Mouse (Mus musculus): ENCODE results near the gene Fmn2.

Fmn2 gene

DNA sequence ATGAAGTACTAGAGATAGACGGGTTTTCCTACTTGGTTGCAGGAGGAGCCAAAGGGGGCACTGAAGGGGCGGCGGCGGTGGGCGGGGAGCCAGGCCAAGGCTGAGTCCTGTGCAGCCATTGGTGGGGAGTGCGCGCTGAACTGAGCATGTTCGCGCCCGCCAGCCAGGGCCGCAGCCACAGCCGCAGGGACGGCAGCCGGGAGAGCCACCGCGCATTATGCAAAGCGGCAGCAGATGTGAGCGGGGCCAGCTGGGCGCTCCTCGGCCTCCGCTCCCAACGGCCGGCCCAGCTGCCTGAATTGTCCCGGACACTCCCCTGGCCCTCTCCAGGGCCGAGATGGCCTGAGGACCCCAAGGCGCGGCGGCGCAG lies at the start of gene Fmn2:
TSS of gene Fmn2 (plus strand) at position 165 of the 370 bp plus-strand sequence.
- DNase-seq: peak; percentile 93

DNA sequence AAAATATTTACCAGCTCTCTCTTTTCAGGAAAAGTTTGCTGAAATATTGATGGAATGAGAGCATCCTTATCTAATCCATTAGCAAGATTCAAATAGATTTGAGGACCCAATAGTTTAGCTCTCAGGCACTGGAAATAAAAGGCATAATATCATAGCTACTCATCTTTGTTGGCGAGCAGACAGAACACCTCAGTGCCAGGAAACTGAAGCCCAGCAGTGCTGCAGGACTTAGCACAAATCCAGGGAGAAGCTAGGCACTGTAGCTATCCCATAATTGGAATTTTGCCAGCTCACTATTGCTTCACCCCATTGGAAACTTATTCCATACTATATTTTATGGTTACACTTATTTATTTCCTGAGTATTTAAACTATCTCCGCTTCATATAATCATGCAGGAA lies 46.5 kb upstream of the Fmn2 start:
- DNase-seq: no peak

DNA sequence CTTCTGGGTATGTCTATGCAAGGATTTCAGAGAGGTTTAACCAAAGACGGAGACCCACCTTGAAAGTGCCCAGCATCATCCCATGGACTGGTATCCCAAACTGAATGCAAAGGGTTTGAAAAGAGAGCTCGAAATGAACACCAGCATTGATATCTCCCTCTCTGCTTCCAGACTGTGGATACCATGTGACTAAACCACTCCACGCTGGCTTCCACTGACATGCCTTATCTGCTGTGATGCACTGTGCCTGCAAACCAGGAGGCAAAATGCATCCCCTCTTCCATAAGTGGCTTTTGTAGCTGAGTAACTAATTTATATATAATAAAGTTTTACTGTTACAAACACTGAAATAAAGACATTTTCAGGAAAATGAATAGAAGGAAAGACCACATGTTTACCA lies 36.2 kb upstream of the Fmn2 start:
- DNase-seq: no peak

DNA sequence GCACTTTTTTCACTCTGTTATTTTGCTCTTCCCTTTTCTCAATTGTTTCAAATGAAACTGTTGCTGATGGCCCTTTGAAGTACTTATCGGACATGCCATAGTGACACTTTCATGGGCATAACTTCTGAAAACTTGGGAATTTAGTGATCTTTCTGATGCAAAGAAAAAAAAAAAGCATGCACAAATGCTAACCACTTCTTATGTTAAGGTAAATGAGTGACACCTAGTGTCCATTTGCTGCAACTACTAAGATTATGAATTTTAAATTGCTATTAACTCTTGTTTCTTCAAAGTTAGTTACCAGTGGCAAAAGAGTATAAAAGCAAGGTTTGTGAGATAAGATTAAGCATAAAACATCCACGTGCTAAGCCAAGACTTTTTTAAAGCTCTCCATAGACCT lies 35.4 kb upstream of the Fmn2 start:
- DNase-seq: peak; percentile 37

DNA sequence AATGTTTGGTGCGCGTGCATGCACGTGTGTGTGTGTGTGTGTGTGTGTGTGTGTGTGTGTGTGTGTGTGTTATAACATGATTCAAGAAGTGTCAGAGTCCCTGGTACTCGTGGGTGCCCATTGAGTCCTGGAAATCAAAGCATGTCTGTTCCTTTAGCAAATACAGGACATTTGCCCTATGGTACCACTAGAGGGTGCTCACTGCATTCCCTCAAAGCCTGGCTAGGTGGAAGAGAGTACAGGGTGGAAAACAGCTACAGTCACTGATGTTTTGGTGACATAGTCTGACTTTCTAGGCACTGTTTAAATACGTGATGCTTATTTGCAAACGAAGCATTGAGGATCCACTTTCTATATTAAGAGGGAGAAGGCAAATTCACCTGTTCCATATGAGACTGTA lies 31.9 kb upstream of the Fmn2 start:
- DNase-seq: peak; percentile 75

DNA sequence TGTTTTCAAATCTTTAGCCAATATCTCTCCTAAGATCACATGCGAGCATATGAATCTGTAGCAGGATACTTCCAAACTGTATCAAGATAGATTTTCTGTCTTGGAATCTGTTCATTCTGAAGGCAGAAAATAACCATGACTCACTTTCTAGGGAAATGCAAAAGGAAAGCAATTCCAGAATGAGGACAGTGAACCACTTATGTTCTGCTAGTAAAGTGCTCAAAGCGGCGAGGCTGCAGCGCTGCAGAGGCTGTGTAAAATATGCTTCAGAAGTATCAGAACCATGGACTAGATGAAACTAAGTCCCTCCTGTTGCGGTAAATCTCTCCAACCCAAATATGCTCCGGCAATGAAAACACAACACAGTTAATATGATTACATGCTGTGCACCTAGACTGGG lies 19.1 kb upstream of the Fmn2 start:
- DNase-seq: no peak

DNA sequence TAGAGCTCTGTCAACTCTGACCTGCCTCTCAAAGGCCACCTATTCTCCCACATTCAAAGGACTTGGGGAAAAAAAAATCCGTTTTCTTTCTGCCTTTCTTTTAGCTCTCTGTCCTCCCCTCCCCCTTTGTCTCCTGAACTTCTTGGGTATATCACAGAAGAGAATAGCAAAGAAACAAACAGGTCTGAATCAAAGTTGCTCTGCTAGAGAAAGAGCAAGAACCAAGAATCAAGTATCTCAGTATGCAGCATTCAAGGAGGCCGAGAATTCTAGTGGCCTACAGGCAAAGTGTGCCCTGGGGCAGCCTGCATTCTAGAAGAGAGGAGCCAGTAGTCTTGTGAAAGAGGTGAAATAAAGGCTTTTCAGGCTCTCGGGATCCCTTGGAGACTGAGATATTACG lies 1.6 kb upstream of the Fmn2 start:
- no peak for DNase-seq

DNA sequence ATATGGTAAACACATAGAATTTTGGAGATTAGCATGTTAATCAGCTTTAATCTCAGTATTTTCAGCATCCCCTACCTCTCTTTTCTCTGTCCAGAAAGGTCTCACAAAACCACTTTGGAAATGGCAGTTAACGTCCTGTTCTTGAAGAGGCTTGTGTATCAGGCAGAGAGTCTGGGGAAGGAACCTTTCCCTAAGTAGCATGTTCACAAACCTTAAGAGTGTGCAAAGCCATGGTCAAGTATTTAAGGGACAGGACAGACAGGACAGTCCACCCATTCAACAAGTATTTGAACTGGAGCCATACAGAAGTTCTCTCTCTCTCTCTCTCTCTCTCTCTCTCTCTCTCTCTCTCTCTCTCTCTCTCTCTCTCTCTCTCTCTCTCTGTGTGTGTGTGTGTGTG lies 614 bp upstream of the Fmn2 start:
- peak; percentile 7 for DNase-seq

DNA sequence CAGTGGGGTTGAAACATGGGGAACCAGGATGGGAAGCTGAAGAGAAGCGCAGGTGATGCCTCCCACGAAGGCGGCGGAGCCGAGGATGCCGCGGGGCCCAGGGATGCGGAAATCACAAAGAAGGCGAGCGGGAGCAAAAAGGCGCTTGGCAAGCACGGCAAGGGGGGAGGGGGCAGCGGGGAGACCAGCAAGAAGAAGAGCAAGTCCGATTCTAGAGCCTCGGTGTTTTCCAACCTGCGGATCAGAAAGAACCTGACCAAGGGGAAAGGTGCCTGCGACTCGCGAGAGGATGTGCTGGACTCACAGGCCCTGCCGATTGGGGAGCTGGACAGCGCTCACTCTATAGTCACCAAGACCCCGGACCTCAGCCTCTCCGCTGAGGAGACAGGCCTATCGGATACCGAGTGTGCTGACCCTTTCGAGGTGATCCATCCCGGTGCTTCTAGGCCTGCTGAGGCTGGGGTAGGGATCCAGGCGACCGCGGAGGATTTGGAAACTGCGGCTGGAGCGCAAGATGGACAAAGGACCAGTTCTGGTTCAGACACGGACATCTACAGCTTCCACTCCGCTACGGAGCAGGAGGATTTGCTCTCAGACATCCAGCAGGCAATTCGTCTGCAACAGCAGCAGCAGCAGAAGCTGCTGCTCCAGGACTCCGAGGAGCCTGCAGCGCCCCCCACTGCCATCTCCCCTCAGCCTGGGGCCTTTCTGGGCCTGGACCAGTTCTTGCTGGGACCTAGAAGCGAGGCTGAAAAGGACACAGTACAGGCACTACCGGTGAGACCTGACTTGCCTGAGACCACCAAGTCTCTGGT lies 613 bp downstream of the Fmn2 start:
- DNase-seq: peak; percentile 72

DNA sequence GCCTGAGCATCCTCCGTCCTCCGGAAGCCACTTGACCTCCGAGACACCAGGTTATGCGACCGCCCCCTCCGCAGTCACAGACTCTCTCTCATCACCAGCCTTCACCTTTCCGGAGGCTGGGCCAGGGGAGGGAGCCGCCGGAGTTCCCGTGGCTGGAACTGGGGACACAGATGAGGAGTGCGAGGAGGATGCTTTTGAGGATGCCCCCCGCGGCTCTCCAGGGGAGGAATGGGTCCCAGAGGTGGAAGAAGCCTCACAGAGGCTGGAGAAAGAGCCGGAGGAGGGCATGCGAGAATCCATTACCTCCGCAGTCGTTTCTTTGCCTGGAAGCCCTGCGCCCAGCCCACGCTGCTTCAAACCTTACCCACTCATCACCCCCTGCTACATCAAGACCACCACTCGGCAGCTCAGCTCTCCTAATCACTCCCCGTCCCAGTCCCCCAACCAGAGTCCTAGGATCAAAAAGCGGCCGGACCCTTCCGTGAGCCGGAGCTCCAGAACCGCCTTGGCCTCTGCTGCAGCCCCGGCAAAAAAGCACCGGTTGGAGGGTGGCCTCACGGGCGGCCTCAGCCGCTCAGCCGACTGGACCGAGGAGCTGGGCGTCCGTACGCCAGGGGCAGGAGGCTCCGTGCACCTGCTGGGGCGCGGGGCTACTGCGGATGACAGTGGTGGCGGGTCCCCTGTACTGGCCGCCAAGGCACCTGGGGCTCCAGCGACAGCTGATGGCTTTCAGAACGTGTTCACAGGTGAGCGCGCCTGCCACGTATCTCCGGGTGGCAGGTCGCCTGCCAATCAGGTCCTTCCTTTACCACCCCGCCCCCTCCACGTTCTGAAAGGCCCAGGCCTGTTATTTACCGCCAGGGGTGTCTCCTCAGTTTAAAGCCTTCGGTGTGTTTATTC lies 1.5 kb downstream of the Fmn2 start:
- peak; percentile 39 for DNase-seq

DNA sequence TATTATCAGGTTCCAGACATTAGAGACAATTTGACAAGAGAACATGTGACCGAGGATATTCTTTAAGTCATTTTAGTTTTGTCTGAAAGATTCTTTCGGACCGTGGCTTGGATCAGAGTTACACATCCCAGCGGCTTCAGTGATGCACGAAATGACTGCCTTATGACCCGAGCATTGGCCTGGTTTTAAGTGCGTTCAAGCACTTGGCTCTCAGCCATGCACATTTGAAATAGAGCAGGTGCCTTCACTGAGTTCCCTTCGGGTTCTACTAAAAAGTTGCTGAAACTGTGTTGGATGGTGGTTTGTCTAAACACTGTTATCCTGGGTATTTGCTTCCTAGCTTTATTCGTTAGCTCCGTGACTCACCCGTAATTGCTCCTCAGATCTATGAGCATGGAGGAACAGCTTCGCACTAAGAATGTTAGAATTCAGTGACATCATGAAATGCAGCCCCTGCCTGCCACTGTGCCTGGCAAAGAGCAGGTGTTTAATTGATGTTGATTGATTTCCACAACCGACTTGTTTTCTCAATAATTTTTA lies 7.0 kb downstream of the Fmn2 start:
- no peak for DNase-seq

DNA sequence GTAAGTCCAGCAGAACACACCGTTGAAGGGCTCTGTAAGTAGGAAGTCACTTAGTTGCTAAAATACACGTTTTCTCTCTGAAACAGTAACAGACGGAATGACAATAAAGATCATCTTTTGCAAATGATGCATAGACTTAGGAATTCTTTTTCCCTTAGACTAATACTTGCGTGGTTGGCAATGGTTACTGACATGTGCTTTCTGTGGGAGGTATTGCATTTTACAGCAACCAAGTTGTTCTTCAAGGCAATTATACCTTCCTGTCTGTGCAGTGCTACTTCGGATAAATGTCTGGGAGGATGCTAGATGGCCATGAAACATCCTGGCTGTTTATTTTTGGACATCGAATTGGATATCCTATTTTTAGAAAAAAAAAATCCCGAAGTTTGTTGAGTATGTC lies 11.8 kb downstream of the Fmn2 start:
- no peak for DNase-seq

DNA sequence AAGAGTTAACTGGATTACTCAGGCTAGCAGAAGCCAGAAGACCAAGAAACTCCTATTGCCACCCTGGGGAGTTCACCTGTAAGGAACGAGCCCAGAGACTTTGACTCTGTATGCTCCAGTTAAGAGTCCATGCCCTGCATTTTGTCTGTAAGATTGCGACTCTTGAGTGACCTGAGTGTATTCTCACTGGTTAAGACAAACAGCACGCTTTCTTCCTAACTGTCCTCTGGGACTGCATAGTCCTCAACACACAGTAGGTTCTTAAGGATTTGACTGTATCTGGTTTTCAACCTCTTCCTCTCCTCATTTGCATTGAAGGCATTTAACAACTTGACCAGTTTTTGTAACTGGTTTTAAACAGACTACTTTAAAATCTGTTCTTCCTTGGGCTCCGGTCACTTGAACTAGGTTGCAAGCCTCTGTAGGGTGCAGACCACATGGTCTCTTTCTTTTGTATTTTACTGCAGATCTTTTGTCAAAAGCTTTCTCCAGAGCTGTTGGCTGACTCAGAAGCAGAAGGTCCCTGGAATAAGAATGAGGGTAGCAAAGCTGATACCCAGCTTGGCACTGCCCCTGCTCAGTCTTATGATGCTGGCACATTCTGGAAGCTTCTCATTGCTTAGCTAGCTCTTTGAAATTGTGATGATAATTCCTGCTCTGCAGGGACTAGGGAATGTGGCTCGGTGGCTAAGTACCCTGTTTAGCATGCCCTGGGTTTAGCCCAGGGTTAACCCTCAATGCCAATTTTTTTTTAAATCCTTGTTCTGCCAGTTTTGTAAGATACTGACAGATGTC lies 20.5 kb downstream of the Fmn2 start:
- DNase-seq: no peak

DNA sequence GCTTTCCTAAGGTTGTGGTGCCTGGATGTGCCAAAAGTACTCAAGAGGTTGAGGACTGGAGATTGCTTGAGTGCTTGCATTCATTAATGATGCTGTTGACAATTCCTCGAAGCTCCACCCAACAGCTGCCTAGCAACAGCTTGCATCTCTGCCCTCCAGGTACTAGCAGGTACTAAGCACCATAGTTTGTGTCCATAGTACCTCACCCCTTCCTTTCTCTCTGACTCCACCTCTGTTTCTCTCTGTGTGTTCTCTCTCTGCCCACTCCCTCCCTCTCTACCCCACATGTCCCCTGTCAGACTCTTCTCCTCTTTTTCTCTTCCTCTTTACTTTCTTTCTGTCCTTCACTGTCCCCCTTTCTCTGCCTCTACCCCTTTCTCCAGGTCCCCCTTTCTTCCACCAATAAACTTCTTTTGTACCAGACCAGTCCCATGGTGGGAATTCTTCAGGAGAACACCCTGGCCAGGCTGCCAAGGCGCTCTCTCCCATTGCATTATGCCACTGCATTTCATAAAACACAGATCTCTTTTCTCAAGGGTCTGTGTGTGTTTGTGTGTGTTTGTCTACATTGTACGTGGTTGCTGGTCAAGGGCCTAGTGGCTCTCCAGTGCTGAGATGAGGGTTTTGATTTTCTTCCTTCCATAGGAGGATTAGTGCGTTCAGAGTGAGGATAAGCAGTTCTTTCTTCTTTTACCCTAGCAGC lies 21.3 kb downstream of the Fmn2 start:
- DNase-seq: no peak

DNA sequence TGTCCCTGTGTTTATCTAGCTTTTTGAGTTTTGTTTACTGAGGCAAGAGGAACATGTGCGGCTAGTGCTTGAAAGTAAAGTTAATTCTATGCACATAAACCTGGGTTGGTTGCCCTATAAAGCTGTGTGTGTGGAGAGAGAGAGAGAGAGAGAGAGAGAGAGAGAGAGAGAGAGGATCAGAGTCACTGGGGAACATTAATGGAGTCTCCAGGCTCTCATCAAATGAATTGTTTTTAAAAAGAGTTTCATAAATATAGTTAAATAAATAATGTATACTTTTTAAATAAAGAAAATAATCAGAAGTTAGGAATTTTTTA lies 21.8 kb downstream of the Fmn2 start:
- no peak for DNase-seq

DNA sequence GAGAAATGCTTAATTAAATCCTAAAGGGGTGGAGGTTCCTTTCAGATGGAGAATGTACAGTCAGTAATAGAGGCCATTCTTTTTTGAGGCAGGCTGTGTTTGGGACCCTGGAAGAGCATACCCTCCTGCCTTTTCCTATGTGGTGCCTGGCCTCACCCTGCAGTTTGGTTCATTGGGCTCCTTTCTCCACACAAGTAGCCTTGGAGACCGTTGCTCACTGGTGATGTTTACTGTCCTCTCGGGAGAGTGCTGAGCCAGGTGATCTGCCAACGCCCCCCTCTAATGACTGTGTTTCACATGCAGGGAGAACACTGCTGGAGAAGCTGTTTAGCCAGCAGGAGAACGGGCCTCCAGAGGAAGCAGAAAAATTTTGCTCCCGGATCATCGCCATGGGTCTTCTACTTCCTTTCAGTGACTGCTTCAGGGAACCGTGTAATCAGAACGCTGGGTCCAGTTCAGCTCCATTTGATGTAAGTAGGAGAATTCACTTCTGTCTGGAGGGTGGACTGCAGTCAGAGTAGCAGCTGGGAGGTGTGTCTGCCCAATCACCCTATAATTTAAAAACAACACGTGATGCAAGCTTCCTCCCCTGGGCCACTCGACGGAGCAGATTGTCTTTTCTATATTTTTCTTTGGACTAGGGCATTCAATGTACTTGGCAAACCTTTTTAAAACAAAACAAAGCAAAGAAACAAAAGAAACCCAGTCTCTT lies 35.3 kb downstream of the Fmn2 start:
- DNase-seq: no peak

DNA sequence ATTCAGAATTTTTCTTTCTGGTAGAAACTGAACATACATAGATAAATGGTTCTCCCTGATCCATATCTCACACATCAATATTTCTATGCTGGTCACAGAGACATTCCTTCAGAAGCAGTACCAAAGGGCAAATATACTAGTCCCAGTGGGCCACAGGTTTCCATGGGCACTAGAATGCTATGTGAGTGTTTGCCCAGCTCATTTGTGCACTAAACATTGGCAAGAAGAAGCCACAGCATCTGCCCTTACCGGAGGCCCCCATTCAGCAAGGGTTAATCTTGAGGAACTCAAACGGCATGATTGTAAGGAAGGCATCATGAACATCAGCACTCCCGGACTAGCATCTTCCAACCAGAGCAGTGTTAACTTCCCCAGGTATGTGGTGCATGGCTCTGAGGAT lies 35.9 kb downstream of the Fmn2 start:
- no peak for DNase-seq

DNA sequence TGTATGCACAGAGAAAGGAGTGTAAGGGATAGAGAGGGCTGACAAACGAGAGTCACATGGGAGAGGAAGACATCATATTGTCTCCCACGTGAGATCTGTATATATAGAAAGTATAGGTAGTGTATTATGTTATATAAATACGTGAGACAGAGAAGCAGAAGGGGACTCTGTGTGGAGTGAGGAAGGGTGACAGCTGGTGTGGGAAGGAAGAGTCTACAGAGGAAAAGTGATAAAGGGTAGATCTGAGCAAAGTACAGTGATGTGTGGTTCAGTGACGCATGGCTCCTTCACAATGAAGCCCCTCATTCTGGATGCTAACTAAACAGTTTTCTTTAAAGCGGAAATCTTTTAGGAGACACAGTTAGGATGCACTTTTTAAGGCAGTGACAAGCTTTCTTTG lies 46.7 kb downstream of the Fmn2 start:
- no peak for DNase-seq

DNA sequence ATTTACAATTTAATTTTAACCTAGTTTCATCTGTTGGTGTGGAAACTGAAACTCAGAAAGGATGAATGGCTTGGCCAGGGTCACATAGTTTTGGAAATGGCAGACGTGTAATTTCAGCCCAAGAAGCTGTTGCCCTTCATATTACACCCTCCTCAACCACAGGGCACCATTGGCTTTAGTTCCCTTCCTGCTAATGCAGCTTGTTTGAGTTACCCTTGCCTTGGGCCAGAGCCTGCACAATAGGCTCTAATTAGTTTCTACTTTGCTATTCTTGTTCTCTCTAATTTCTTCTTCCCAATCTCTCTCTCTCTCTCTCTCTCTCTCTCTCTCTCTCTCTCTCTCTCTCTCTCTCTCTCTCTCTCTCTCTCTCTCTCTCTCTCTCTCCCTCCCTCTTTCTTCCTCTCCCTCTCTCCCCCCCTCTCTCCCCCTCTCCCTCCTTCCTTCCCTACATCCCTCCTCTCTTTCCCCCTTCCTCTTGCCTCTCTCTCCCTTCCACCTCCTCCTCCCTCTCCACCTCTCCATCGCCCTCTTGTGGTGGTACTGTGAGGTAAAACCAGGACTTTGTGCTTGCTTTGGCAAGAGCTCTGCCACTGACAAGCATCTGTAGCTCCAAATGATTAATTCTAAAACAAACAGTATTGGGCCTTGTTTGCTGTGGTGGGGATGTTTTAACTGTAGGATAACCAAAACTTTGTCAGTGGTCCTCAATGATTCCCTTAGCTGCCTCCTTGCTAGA lies 51.8 kb downstream of the Fmn2 start:
- peak; percentile 64 for DNase-seq

DNA sequence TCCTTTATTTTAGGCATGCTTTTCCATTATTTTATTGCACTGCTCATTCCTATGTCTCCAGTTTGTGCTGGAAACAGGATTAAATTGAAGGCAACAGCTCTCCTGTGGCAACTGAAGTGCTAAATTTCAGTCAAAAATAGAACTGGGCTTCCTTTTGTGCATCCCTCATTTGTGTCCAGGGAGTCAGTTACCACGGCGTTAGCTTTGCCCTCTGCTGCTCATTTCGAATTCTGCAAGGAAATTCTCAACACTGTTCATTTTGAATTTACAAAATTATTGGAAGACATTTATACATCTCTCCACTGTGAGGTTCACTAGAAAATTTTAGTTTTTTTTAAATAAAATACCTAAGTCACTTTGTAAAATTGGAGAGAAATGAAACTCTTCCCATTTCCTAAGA lies 53.8 kb downstream of the Fmn2 start:
- DNase-seq: no peak

DNA sequence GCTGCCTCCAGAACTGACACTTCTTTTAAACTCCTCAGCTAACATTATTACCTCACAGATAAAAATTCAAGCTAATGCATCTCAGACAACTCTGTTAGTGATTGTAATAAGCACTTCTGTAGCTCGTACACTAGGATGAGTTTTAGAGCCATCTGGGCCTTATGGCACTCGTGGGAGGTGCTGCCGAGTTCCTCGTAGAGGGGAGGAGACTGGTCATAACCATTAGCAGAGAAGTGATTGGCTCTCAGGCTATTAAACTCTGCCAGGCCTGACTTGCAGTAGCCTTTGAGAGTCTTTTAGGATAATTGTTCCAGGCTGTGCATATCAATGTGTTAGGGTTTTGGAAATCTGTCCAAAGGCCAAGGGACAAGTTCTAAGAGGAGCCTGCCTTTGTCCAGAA lies 55.6 kb downstream of the Fmn2 start:
- no peak for DNase-seq
